Mouse (Mus musculus): ENCODE results near the gene Nop10.

The Nop10 gene

GRCm38 (mm10) chr2:112261748-112262653, at the start of gene Nop10:
Gene Nop10 (plus strand): TSS chr2:112261926.
- peak; percentile 82 to 86 for DNase-seq

- DNase-seq, result peak in 1 of 2 experiments; percentile 44
Measured at GRCm38 (mm10) chr2:112215977-112216376, 45.7 kb upstream of the Nop10 start.

- DNase-seq, result no peak
Measured at GRCm38 (mm10) chr2:112217614-112218013, 44.1 kb upstream of the Nop10 start.

GRCm38 (mm10) chr2:112220880-112221279, 40.8 kb upstream of the Nop10 start:
- DNase-seq, result no peak

- DNase-seq, result no peak
Measured at GRCm38 (mm10) chr2:112222607-112223006, 39.1 kb upstream of the Nop10 start.

GRCm38 (mm10) chr2:112224356-112224755, 37.4 kb upstream of the Nop10 start:
- no peak for DNase-seq

GRCm38 (mm10) chr2:112232623-112233022, 29.1 kb upstream of the Nop10 start:
- no peak for DNase-seq

GRCm38 (mm10) chr2:112236620-112237019, 25.1 kb upstream of the Nop10 start:
- no peak for DNase-seq

- no peak for DNase-seq
Measured at GRCm38 (mm10) chr2:112238006-112238405, 23.7 kb upstream of the Nop10 start.

GRCm38 (mm10) chr2:112239212-112239934, 22.4 kb upstream of the Nop10 start, which contains the start of gene Lpcat4:
Gene Lpcat4 (plus strand): TSS chr2:112239468.
- DNase-seq, result peak; percentile 86 to 89

- DNase-seq, result peak in 1 of 2 experiments; percentile 37
Measured at GRCm38 (mm10) chr2:112239935-112240721, 21.6 kb upstream of the Nop10 start.

GRCm38 (mm10) chr2:112241787-112242186, 19.9 kb upstream of the Nop10 start:
- DNase-seq, result no peak

GRCm38 (mm10) chr2:112245307-112245706, 16.4 kb upstream of the Nop10 start:
- DNase-seq, result peak in 1 of 2 experiments; percentile 52

GRCm38 (mm10) chr2:112246193-112246592, 15.5 kb upstream of the Nop10 start:
- no peak for DNase-seq

- DNase-seq, result no peak
Measured at GRCm38 (mm10) chr2:112247323-112247722, 14.4 kb upstream of the Nop10 start.

- no peak for DNase-seq
Measured at GRCm38 (mm10) chr2:112249780-112250453, 11.8 kb upstream of the Nop10 start.

- no peak for DNase-seq
Measured at GRCm38 (mm10) chr2:112254675-112255515, 6.8 kb upstream of the Nop10 start.

- no peak for DNase-seq
Measured at GRCm38 (mm10) chr2:112259241-112259962, 2.3 kb upstream of the Nop10 start, which contains the start of gene Nutm1. Gene Nutm1 (minus strand): TSS chr2:112259291.

- DNase-seq, result no peak
Measured at GRCm38 (mm10) chr2:112262779-112263295, 1.1 kb downstream of the Nop10 start.

- DNase-seq, result no peak
Measured at GRCm38 (mm10) chr2:112264364-112264763, 2.6 kb downstream of the Nop10 start.
